Mouse (Mus musculus): Measurements from ENCODE around the gene Bcas2. TPM values are rescaled to one million over a fixed set of nuclear protein-coding genes. Genes with fewer than 3 reads are reported as not detected.
"Not testable (repeated sequence)": the region's sequence is repeated elsewhere in the genome, so short reads cannot be mapped to it uniquely, and the experiment has no call there.

Bcas2 gene
- polyA plus RNA-seq, 1 experiment from 2014 or later: 227 TPM

DNA sequence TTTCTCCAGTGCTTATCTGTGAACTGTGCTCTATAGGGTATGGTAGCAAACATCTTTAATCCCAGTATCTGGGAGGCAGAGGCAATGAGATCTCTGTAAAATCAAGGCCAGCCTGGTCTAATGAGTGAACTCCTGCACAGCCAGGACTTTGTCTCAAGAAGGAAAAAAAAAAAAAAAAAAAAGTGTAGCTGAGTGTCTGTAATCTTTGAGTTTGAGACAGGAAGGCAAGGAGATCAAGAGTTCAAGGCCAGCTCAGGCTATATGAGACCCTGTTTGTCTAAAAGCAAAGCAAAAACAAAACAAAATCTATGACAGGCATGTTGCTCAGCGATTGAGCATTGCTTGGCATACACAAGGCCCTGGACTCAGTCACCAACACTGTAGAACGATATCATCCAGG lies 36.8 kb downstream of the Bcas2 start:
- Histone ChIP-seq H3K4me1 (no peaks in the 10 kb centered on the region), H3K4me3 (no peak overlapping the region), H3K36me3 (no peaks in the 10 kb centered on the region), H3K27me3 (ENCODE audit: low read depth, poor library complexity, severe bottlenecking) (no peaks in the 10 kb centered on the region), H3K27ac (replicated peaks) (no peak overlapping the region), H3K9me3 (replicated peaks) (no peaks in the 10 kb centered on the region; the same call in 1 of the 2 replicates)
- DNase-seq (ENCODE audit: low spot score): no peak
- 75% methylated on average over 2 of the region's 2 CpGs for WGBS

DNA sequence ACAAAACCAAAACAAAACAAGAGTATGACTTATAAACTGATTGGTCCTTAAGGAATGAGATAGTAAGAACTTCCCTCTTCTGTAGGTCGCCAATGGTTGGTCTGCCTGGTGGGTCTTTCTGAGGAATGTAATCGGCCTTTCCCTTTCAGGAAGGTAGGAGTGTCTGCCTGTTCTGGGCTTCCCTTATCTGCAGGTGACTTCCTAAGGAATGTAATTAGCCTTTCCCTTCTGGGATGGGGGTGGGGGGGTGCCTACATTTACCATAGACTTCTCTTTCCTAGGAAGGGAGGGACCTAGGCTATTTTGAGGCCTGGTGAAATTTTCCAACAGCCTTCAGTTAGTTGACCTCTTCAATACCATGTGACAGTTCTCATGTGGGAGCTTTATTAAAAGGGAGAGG lies 39.6 kb downstream of the Bcas2 start:
- DNase-seq (ENCODE audit: low spot score): no peak
- Histone ChIP-seq H3K27ac (replicated peaks) (no peak overlapping the region), H3K36me3 (no peaks in the 10 kb centered on the region), H3K27me3 (ENCODE audit: low read depth, poor library complexity, severe bottlenecking) (no peaks in the 10 kb centered on the region), H3K9me3 (replicated peaks) (no peaks in the 10 kb centered on the region), H3K4me1 (no peaks in the 10 kb centered on the region), H3K4me3 (no peak overlapping the region)
- 90% methylated on average over 2 of the region's 2 CpGs for WGBS

DNA sequence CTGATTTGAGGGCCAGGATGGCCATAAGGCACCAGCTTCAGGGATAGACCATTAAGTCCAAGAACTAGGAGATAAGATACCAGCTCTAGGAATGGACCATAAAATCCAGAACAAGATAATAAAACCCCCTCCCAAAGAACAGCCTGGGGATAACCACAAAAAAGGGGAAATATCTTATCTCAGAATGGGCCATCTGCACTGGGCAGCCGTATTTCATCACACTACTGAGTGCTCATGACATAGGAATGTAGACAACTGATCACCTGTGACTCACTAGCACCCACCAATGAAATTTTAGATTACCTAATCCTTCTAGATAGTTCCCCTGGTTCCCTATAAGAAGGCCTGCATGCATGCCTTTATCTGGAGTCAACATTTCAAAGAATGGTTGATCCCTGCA lies 40.7 kb downstream of the Bcas2 start:
- no peak overlapping the region for H3K4me3 ChIP-seq
- H3K27ac ChIP-seq (replicated peaks): no peak overlapping the region
- no peaks in the 10 kb centered on the region for H3K4me1 ChIP-seq
- H3K27me3 ChIP-seq (ENCODE audit: low read depth, poor library complexity, severe bottlenecking): no peaks in the 10 kb centered on the region
- DNase-seq (ENCODE audit: low spot score): no peak
- no peaks in the 10 kb centered on the region for H3K36me3 ChIP-seq
- H3K9me3 ChIP-seq (replicated peaks): no peaks in the 10 kb centered on the region
- WGBS: 85% methylated on average over 1 of the region's 1 CpGs

DNA sequence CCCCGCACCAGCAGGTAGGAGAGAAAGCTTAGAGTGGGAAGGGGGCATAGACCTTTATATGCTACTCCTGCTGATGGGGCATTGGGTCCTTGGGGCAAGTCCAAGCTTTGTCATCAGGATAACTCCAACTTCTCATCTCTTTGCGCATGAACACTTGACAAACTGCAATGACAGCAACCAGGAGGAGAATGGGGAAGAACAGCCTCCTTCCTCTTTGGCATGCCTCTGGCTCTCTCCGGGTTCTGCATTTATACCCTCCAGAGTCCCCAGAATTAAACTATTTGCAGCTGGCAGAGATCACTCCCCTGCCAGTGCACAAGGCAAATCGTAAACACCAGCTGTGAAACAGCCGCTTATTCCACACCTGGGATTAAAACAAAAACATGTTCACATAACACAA lies 42.1 kb downstream of the Bcas2 start:
- WGBS: 83% methylated on average over 5 of the region's 5 CpGs
- no peaks in the 10 kb centered on the region for H3K36me3 ChIP-seq
- H3K4me1 ChIP-seq: no peaks in the 10 kb centered on the region
- H3K4me3 ChIP-seq: no peak overlapping the region
- no peak overlapping the region for H3K27ac ChIP-seq (replicated peaks)
- no peaks in the 10 kb centered on the region for H3K9me3 ChIP-seq (replicated peaks)
- no peaks in the 10 kb centered on the region for H3K27me3 ChIP-seq (ENCODE audit: low read depth, poor library complexity, severe bottlenecking)
- DNase-seq (ENCODE audit: low spot score): no peak

DNA sequence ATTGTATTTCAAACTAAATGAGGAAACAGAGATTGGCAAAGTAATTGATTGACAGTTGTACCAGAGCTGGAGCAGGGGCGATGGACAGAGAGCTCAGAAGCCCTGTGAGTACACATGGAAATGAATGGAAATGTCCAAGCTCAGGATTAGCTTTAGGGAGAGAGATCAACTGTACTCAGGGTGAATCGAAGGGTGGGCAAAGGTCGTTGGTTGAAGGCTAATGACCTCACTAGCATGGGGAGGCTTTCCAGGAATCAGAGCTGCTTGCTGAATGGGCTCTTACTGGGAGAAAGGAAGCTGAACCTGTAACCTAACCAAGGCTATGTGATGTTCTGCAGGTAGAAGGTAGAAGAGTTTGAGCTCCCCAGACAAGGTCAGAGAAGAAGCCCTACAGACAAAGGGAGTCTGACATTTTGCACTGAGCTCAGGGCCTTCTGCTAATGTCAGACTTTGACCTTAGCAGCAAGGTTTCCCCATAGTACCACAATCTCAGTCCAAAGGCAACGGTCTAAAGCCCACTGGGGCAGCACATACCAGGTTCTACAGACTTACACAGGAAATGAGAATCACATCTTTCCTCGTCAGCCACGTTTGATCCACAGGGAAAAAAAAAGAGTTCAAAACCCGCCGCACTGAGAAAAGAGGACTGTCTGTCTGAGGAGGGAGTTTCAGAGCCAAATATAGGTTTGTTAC lies 43.3 kb downstream of the Bcas2 start:
- 86% methylated on average over 8 of the region's 8 CpGs for WGBS
- Histone ChIP-seq H3K4me3 (no peak overlapping the region), H3K36me3 (no peaks in the 10 kb centered on the region), H3K4me1 (no peaks in the 10 kb centered on the region), H3K9me3 (replicated peaks) (no peaks in the 10 kb centered on the region), H3K27me3 (ENCODE audit: low read depth, poor library complexity, severe bottlenecking) (no peaks in the 10 kb centered on the region), H3K27ac (replicated peaks) (no peak overlapping the region)
- no peak for DNase-seq (ENCODE audit: low spot score)

GRCm38 (mm10) chr3:103215399-103215798 lies 43.9 kb downstream of the Bcas2 start:
- DNase-seq (ENCODE audit: low spot score); H3K4me3 ChIP-seq; H3K4me1 ChIP-seq; H3K27ac ChIP-seq (replicated peaks); H3K27me3 ChIP-seq (ENCODE audit: low read depth, poor library complexity, severe bottlenecking); H3K36me3 ChIP-seq; H3K9me3 ChIP-seq (replicated peaks): not testable (repeated sequence)
- 93% methylated on average over 8 of the region's 8 CpGs for WGBS

GRCm38 (mm10) chr3:103221435-103221834 lies 50.0 kb downstream of the Bcas2 start:
- WGBS: 78% methylated on average over 2 of the region's 2 CpGs

DNA sequence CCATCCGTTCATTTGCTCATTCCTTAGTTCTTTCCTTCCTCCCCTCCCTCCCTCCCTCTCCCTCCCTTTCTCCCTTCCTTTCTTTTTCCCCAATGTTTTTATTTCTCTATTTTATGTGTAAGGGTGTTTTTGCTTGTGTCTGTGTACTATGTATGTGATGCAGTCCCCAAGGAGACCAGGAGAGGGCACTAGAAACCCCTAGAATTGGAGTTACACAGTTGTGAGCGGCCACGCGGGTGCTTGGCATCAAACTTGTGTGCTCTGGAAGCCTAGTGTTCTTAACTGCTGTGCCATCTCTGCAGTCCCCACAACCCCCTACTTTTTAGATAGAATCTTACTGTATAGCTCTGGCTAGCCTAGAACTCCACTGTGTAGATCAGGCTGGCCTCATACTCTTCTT lies 52.3 kb downstream of the Bcas2 start:
- no peaks in the 10 kb centered on the region for H3K4me1 ChIP-seq
- 58% methylated on average over 4 of the region's 4 CpGs for WGBS
- no peak overlapping the region for H3K27ac ChIP-seq (replicated peaks)
- H3K4me3 ChIP-seq: no peak overlapping the region
- peak; percentile 22 for DNase-seq (ENCODE audit: low spot score)
- peaks cover 21% of the 10 kb centered on the region; the same call in 1 of the 2 replicates for H3K9me3 ChIP-seq (replicated peaks)
- no peaks in the 10 kb centered on the region for H3K36me3 ChIP-seq
- H3K27me3 ChIP-seq (ENCODE audit: low read depth, poor library complexity, severe bottlenecking): no peaks in the 10 kb centered on the region

More at GRCm38 (mm10) chr3:103221435-103221834, 50.0 kb downstream of the Bcas2 start:
- Histone ChIP-seq H3K36me3 (no peaks in the 10 kb centered on the region), H3K27ac (replicated peaks) (no peak overlapping the region), H3K27me3 (ENCODE audit: low read depth, poor library complexity, severe bottlenecking) (no peaks in the 10 kb centered on the region), H3K4me3 (no peak overlapping the region), H3K4me1 (no peaks in the 10 kb centered on the region), H3K9me3 (replicated peaks) (0 out of 2 replicates have a peak, but pooled peaks cover under 1% of the 10 kb centered on the region)
- no peak for DNase-seq (ENCODE audit: low spot score)

DNA sequence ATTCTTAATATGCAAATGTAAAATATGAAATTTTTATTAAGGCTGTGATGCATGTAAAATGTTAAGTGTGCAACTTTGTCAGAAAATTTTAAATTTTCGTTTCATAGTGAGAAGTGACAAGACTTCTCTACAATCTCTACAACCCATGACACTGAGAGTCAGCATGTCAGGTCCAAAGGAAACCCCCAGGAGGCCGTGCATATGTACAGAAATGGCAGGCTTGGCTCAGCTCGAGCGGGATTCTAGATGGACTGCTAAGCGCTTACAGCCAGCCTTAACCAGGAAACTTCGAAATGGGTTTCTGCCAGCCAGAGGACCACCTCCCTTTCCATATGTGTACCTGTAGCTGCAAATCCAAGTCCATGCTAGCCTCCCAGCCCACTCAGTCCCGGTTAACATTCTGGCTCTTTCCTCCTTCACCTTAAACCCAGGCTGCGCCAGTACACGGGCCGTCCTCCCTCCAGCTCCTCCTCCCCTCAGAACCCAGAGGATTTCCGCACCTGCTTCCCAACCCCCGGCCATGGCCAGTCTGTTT lies 52.8 kb downstream of the Bcas2 start:
- Histone ChIP-seq H3K9me3 (replicated peaks) (peaks cover 22% of the 10 kb centered on the region; the same call in 1 of the 2 replicates), H3K27me3 (ENCODE audit: low read depth, poor library complexity, severe bottlenecking) (no peaks in the 10 kb centered on the region), H3K4me1 (no peaks in the 10 kb centered on the region), H3K4me3 (no peak overlapping the region), H3K36me3 (no peaks in the 10 kb centered on the region), H3K27ac (replicated peaks) (no peak overlapping the region)
- DNase-seq (ENCODE audit: low spot score): no peak
- WGBS: 85% methylated on average over 12 of the region's 12 CpGs

DNA sequence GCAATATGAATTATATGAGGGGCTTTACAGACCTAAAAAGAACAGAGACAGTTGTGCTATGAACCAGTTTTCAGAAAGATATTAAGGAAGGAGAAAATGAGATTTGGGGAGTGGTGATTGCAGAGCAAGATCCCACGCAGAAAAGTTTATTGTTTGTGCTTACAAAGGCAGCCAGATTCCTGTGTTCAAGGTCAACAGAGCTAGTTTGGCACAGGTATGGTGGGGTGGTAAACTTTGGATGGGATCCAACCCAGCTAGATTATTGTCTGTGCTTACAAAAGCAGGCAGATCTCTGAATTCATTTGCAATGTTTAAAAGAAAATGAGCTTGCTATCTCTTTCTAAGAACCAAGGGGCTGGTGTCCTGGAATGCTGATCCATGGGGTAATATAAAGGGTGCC lies 56.3 kb downstream of the Bcas2 start:
- peaks cover 22% of the 10 kb centered on the region; the same call in 1 of the 2 replicates for H3K9me3 ChIP-seq (replicated peaks)
- no peak for DNase-seq (ENCODE audit: low spot score)
- H3K27me3 ChIP-seq (ENCODE audit: low read depth, poor library complexity, severe bottlenecking): no peaks in the 10 kb centered on the region
- no peak overlapping the region for H3K4me3 ChIP-seq
- H3K36me3 ChIP-seq: no peaks in the 10 kb centered on the region
- 96% methylated on average over 1 of the region's 1 CpGs for WGBS
- no peaks in the 10 kb centered on the region for H3K4me1 ChIP-seq
- H3K27ac ChIP-seq (replicated peaks): no peak overlapping the region

Other genes starting within 250 kb of the Bcas2 start
- gene Sycp1, start 235.6 kb upstream of the Bcas2 start, polyA plus RNA-seq (2016; fragmentation: Nextera tagmentation; extraction: Ambion mirVana): not detected in 2 replicates
- gene Nr1h5, start 207.5 kb upstream of the Bcas2 start, polyA plus RNA-seq (2016; fragmentation: Nextera tagmentation; extraction: Ambion mirVana): 0.05 and 0.24 TPM in 2 replicates
- gene Sike1, start 175.9 kb upstream of the Bcas2 start, polyA plus RNA-seq (2016; fragmentation: Nextera tagmentation; extraction: Ambion mirVana): 81.3 and 92.9 TPM in 2 replicates
- 448 and 507 TPM in 2 replicates for gene Csde1, start 151.2 kb upstream of the Bcas2 start, polyA plus RNA-seq (2016; fragmentation: Nextera tagmentation; extraction: Ambion mirVana)
- gene Nras, start 113.4 kb upstream of the Bcas2 start, polyA plus RNA-seq (2016; fragmentation: Nextera tagmentation; extraction: Ambion mirVana): 161 and 170 TPM in 2 replicates
- not detected in 2 replicates for gene Ampd1, start 97.6 kb upstream of the Bcas2 start, polyA plus RNA-seq (2016; fragmentation: Nextera tagmentation; extraction: Ambion mirVana)
- 1.8 and 3.1 TPM in 2 replicates for gene Dennd2c, start 69.1 kb upstream of the Bcas2 start, polyA plus RNA-seq (2016; fragmentation: Nextera tagmentation; extraction: Ambion mirVana)
- 29.3 and 31.1 TPM in 2 replicates for gene Trim33, start 107.6 kb downstream of the Bcas2 start, polyA plus RNA-seq (2016; fragmentation: Nextera tagmentation; extraction: Ambion mirVana)